Mouse (Mus musculus) embryonic stem cell, embryonic (primary cell): ENCODE measurements around the gene Sult4a1.

ENCODE experiments used
- CTCF ChIA-PET, 4 experiments: fragments of 300-600 bp in 2 of 4; fragments of 350-600 bp in 2 of 4; sonication (Branson Sonifier 250); formaldehyde crosslinking; loops; one replicate each; lab custom pipeline; 2022; ENCODE audit warnings: inconsistent platforms in 2 of 4; lab: Charles Lee
- POLR2A ChIA-PET, 4 experiments: fragments of 300-600 bp in 2 of 4; fragments of 350-600 bp in 2 of 4; sonication (Branson Sonifier 250); formaldehyde crosslinking; loops; one replicate each; lab custom pipeline; 2022; ENCODE audit warnings: antibody characterized with exemption in 4 of 4, inconsistent platforms in 1 of 4; lab: Charles Lee

Gene Sult4a1

GRCm38 (mm10) chr15:84105105-84105923 lies at the start of gene Sult4a1:
TSS of gene Sult4a1 (minus strand) at chr15:84105754.
- CTCF ChIA-PET, result interaction anchor here (0.5 to 2.7 kb wide), 6 partner anchors 30 to 549 kb away, joined by 3 to 9 read pairs (median 4); no protein-coding TSS in a partner anchor

DNA sequence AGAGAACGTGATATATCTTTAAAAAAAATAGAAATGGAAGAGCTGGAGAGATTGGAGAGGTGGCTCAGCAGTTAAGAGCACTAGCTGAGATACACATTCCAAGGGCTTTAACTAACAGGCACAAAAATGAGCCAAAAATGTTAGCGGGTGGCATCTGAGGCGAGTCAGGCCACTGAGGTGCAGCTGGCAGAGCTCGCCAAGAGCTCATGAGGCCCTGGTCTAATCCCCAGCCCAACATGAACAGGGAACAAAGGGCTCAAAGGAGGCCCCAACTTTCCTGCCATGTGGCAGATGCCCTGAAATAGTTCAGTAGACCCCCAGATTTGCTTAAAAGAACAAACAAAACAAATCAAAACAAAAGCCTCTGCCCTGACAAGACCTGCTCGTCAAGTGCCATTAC lies 35.4 kb upstream of the Sult4a1 start:
- ChIA-PET POLR2A (interaction anchor here in 2 of 4 experiments (0.5 to 1.2 kb wide), 2 partner anchors 26 to 64 kb away, joined by 3 to 4 read pairs; partner anchors contain the start of gene Pnpla3 (in 1 of the 2)), CTCF (interaction anchor here in 1 of 4 experiments (0.6 kb wide), 1 partner anchor 321 kb away, joined by 5 read pairs; no protein-coding TSS in a partner anchor)

More at GRCm38 (mm10) chr15:84105105-84105923, at the start of gene Sult4a1:
- POLR2A ChIA-PET, result interaction anchor here in 1 of 4 experiments (1.0 to 1.4 kb wide), 2 partner anchors 18 to 86 kb away, joined by 3 to 4 read pairs; no protein-coding TSS in a partner anchor

DNA sequence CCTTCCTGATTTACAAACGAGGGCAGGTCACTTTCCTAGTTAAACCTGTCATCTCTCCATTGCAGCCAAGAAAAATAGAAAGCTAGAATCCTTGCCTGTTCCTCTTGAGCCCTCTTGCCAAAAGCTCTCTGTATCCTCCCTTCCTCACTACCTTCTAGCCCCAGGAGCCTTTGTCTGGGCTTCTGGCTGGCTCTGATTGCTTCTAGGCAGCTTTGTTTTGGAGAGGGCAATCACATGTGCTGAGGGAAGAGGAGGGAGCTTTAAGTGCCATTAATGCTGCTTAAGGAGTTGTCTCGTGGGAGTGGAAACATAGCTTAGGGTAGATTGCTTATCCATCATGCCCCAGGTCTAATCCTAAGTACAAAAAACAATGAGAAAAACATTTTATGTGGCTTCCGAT lies 34.6 kb upstream of the Sult4a1 start:
- ChIA-PET POLR2A (interaction anchor here in 2 of 4 experiments (0.9 to 1.2 kb wide), 3 partner anchors 27 to 58 kb away, joined by 3 to 4 read pairs (median 3); partner anchors contain the start of genes Pnpla3 (in 1 of the 2) and Samm50 (in 1 of the 2)), CTCF (interaction anchor here in 2 of 4 experiments (0.6 to 1.1 kb wide), 3 partner anchors 72 to 174 kb away, joined by 3 to 4 read pairs (median 4); no protein-coding TSS in a partner anchor)

DNA sequence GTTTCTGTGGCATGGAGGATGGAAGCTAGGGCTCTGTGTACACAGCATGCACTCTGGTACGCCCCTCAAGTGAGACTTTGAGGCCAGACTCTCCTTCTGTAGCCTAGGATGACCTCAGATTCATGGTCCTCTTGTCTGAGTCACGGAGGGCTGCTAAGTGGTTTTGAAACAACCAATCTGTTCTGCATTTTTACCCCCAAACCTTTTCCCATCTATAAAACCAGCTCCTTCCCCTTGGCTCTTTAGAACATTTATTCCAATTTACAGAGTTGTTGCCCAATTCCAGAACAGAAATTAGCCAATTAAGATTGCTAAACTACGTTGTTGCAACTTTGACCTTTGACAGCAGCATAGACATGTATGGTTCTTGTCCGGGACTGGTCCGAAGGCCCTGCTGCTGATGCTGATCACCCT lies 34.0 kb upstream of the Sult4a1 start:
- ChIA-PET CTCF (interaction anchor here in 2 of 4 experiments (0.6 to 1.1 kb wide), 3 partner anchors 72 to 175 kb away, joined by 3 to 4 read pairs (median 4); no protein-coding TSS in a partner anchor), POLR2A (interaction anchor here in 2 of 4 experiments (0.9 to 1.2 kb wide), 3 partner anchors 28 to 58 kb away, joined by 3 to 4 read pairs (median 3); partner anchors contain the start of genes Pnpla3 (in 1 of the 2) and Samm50 (in 1 of the 2))

DNA sequence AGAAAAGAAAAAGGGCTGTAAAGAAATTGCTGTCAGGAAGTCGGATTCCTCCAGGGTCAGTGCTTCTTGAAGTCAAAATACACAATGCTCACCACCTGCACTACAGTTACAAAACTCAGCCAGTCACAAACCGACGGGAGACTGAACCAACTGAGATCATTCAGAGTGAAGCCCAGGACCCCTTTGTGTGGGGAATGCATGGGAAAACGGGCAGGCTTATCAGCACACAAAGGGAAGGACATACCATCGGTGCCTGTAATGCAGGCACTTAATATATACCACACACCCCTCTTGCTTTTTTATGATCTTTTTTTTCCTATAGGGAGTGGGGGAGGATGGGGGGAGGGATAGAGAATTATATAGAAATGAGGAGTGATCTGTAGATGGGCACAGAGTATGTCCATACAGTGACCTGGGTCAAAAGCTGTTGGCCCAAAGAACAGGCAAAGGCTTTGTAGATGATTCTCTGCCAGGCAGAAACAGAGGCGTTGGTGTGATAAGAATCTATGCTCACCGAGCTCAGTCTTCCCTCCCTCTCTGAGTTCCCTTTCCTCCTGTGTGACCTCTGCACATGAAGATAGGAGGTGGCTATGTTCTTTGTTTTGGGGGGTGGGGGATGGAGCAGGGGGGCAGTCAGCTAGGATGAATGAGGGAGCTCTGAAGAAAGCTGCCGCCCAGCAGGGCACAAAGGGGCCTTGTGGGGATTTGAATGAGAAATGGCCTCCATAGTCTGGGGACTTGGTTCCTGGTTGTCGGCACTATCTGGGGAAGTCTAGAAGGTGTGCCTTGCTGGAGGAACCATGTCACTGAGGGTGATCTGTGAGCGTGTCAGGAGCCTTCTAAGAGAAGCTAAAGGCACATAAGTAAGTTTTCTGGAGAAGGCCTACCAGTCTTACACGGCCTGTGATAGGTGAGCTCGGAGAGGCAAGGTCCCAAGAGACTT lies 31.2 kb upstream of the Sult4a1 start:
- CTCF ChIA-PET, result interaction anchor here in 2 of 4 experiments (0.9 to 1.9 kb wide), 8 partner anchors 10 to 75 kb away, joined by 3 to 14 read pairs (median 4); partner anchors contain the start of genes Pnpla3 (in 2 of the 2) and Samm50 (in 1 of the 2)
- POLR2A ChIA-PET, result interaction anchor here (0.6 to 3.7 kb wide), 10 partner anchors 9 to 1996 kb away, joined by 3 to 13 read pairs (median 4); partner anchors contain the start of genes Pnpla3 (in 2 of the 4) and Samm50 (in 1 of the 4)

GRCm38 (mm10) chr15:84135472-84135871 lies 29.9 kb upstream of the Sult4a1 start:
- POLR2A ChIA-PET, result interaction anchor here in 3 of 4 experiments (1.0 to 3.7 kb wide), 7 partner anchors 51 to 77 kb away, joined by 3 to 13 read pairs (median 4); partner anchors contain the start of gene Samm50 (in 3 of the 3)
- CTCF ChIA-PET, result interaction anchor here (0.6 to 2.3 kb wide), 39 partner anchors 9 to 1432 kb away, joined by 3 to 14 read pairs (median 4); partner anchors contain the start of genes Pnpla3 (in 2 of the 4) and Samm50 (in 2 of the 4)

- ChIA-PET CTCF (interaction anchor here in 2 of 4 experiments (0.6 to 0.7 kb wide), 2 partner anchors 60 to 74 kb away, joined by 3 read pairs; no protein-coding TSS in a partner anchor), POLR2A (interaction anchor here in 3 of 4 experiments (0.7 kb wide), 4 partner anchors 33 to 418 kb away, joined by 3 to 10 read pairs (median 4); no protein-coding TSS in a partner anchor)
Observed at GRCm38 (mm10) chr15:84133440-84133839, 27.9 kb upstream of the Sult4a1 start.

GRCm38 (mm10) chr15:84131971-84132370 lies 26.4 kb upstream of the Sult4a1 start:
- POLR2A ChIA-PET, result interaction anchor here in 2 of 4 experiments (0.9 to 1.1 kb wide), 5 partner anchors 12 to 64 kb away, joined by 3 to 7 read pairs (median 4); partner anchors contain the start of genes Pnpla3 (in 1 of the 2) and Samm50 (in 1 of the 2)
- CTCF ChIA-PET, result interaction anchor here in 3 of 4 experiments (0.7 to 1.5 kb wide), 8 partner anchors 12 to 103 kb away, joined by 3 to 5 read pairs (median 3); partner anchors contain the start of gene Samm50 (in 1 of the 3)

DNA sequence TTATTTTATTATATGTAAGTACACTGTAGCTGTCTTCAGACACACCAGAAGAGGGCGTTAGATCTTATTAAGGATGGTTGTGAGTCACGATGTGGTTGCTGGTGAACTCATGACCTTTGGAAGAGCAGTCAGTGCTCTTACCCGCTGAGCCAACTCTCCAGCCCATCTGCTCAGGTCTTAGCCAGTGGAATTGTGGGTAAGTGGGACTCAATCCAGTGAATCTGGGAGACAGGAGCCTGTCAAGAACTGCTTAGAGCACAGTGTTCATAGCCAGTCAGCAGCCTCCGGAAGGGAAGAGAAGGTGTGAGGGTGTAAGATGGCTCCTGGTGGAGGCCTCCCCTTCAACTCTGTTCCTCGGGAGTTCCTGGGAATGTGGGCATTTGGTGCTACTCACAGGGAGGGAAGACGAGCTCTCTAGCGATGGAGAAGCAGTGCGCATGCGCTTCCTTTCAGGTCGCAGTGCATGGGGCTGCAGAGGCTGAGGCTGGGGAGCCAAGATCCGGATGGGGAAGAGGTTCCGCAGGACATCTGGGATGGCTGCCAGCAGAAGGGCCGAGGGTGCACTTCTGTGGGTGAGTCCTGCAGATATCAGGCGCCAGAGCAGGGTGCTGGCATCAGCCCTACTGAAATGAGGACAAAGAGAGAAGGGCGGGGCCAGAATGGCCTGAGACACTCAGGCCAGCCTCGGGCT lies 25.7 kb upstream of the Sult4a1 start:
- CTCF ChIA-PET, result interaction anchor here in 3 of 4 experiments (0.7 to 1.5 kb wide), 9 partner anchors 11 to 104 kb away, joined by 3 to 5 read pairs (median 3); partner anchors contain the start of gene Samm50 (in 1 of the 3)
- POLR2A ChIA-PET, result interaction anchor here in 3 of 4 experiments (0.6 to 1.4 kb wide), 10 partner anchors 11 to 245 kb away, joined by 3 to 7 read pairs (median 4); partner anchors contain the start of genes Pnpla3 (in 2 of the 3) and Samm50 (in 1 of the 3)

- ChIA-PET POLR2A (interaction anchor here in 2 of 4 experiments (0.6 to 1.3 kb wide), 2 partner anchors 18 to 85 kb away, joined by 3 read pairs; no protein-coding TSS in a partner anchor), CTCF (interaction anchor here in 3 of 4 experiments (0.5 to 2.5 kb wide), 15 partner anchors 8 to 552 kb away, joined by 3 to 10 read pairs (median 4); no protein-coding TSS in a partner anchor)
Observed at GRCm38 (mm10) chr15:84126871-84127270, 21.3 kb upstream of the Sult4a1 start.

DNA sequence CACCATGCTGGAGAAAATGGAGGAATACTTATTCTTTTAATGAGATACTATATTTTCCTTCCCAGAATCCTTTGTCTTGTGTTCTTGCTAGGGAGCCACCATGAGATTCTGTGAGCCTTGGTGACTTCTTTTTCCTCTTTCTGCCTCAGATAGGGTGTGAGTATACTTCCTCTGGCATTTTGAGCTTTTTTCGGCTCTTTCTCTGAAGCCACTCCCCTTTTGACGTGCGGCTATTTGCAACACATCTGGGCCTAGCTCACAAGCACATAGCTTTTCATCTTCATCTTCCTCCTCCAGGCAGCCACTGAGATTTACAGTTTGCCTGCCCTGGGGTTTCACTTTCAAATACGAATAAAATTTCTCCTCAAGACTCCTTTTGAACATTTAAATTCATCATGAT lies 20.9 kb upstream of the Sult4a1 start:
- CTCF ChIA-PET, result interaction anchor here in 3 of 4 experiments (0.6 to 2.5 kb wide), 14 partner anchors 8 to 553 kb away, joined by 3 to 10 read pairs (median 4); no protein-coding TSS in a partner anchor
- POLR2A ChIA-PET, result interaction anchor here in 2 of 4 experiments (0.6 to 1.3 kb wide), 3 partner anchors 19 to 86 kb away, joined by 3 read pairs; partner anchors contain the start of gene Samm50 (in 1 of the 2)

DNA sequence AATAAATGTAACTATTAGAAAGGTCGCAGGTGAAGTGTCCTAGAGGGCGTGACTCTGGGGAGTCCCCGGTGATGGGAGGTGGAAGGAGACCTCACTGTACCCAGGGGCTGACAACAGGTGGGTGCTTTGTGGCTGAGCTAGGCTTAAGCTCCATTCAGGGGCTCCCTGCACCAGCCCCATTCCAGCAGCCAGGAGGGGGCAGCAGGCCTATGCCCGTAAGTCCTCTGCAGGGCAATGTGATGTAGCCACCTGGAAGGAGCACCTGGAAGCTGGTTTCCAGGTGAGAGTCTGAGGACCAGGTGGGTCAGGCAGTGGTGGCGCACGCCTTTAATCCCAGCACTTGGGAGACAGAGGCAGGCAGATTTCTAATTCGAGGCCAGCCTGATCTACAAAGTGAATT lies 18.5 kb upstream of the Sult4a1 start:
- ChIA-PET POLR2A (no interaction called here), CTCF (interaction anchor here in 3 of 4 experiments (0.6 to 1.1 kb wide), 6 partner anchors 11 to 498 kb away, joined by 3 to 5 read pairs (median 4); partner anchors contain the start of gene Samm50 (in 1 of the 3))

- ChIA-PET POLR2A (no interaction called here), CTCF (interaction anchor here in 1 of 4 experiments (0.5 kb wide), 1 partner anchor 147 kb away, joined by 4 read pairs; no protein-coding TSS in a partner anchor)
Observed at GRCm38 (mm10) chr15:84123075-84123474, 17.5 kb upstream of the Sult4a1 start, which contains the start of gene Pnpla5. TSS of gene Pnpla5 (minus strand) at chr15:84123175.

DNA sequence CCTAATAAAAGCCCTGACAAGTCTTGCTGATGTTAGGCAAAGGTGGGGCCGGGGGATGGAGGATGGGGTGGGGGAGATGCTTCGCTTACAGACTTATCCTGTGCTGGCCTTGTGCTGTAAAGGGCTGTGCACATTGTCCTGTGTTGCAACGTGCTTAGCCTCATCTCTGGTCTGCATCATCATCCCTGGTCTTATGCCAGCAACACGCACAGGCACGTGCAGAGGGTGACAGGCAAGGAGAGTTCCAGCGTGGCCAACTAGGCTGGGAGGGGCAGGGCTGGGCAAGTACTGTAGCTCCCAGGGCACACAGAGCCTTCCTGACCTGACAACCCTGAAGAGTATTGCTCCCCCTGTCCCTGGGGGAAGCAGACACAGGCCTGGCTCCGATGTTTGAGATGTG lies 15.5 kb upstream of the Sult4a1 start:
- ChIA-PET CTCF (interaction anchor here in 3 of 4 experiments (0.6 to 2.3 kb wide), 8 partner anchors 14 to 490 kb away, joined by 3 to 15 read pairs (median 4); partner anchors contain the start of gene Pnpla3 (in 1 of the 3)), POLR2A (interaction anchor here in 1 of 4 experiments (1.2 to 1.9 kb wide), 2 partner anchors 11 to 72 kb away, joined by 3 to 4 read pairs; no protein-coding TSS in a partner anchor)

DNA sequence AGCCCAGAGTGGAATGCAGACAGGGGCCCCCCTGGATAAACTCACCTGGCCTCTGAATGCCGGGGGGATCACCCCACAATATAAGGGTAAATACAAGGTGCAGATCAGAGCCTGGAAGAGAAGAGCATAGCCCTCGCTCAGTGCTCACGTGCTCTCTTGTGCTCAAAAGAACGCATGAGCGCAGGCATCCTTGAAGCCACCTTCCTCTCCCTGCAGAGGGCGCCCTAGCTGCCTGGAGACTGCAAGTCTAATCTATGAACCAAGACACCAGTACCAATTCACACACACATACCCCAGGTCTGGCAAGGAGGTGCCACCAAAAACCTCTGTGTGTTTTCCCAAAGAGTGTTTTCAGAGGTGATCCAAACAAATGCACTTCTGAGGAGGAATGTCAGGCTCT lies 15.1 kb upstream of the Sult4a1 start:
- ChIA-PET POLR2A (interaction anchor here in 2 of 4 experiments (0.6 to 1.9 kb wide), 4 partner anchors 11 to 720 kb away, joined by 3 to 4 read pairs (median 3); no protein-coding TSS in a partner anchor), CTCF (interaction anchor here in 3 of 4 experiments (0.6 to 2.3 kb wide), 13 partner anchors 10 to 473 kb away, joined by 3 to 15 read pairs (median 3); partner anchors contain the start of gene Pnpla3 (in 1 of the 3))
